Mouse (Mus musculus): ENCODE data around the gene Mapkapk2.
"Not testable (repeated sequence)": the region's sequence is repeated elsewhere in the genome, so short reads cannot be mapped to it uniquely, and the experiment has no call there.

The Mapkapk2 gene

DNA sequence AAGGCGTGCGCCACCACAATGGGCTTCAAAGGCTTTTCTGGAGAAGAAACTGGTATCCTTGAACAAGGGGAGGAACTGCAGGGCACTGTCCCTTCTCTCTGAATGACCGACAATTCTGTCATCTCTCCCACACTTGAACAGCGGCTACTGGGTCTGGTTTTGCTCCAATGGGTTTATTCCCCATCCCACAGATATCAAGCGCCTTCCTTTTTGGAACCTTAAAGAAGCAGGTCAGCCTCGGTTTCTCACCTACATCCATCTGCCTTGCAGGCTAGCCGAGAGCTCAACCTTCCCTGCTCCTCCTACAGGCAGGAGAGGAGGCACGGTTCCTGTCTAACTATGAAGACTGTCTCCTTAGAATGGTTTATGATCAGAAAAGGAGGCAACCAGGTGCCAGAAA is 48.7 kb downstream of the Mapkapk2 start:
- no peak for DNase-seq (ENCODE audit: low spot score)

DNA sequence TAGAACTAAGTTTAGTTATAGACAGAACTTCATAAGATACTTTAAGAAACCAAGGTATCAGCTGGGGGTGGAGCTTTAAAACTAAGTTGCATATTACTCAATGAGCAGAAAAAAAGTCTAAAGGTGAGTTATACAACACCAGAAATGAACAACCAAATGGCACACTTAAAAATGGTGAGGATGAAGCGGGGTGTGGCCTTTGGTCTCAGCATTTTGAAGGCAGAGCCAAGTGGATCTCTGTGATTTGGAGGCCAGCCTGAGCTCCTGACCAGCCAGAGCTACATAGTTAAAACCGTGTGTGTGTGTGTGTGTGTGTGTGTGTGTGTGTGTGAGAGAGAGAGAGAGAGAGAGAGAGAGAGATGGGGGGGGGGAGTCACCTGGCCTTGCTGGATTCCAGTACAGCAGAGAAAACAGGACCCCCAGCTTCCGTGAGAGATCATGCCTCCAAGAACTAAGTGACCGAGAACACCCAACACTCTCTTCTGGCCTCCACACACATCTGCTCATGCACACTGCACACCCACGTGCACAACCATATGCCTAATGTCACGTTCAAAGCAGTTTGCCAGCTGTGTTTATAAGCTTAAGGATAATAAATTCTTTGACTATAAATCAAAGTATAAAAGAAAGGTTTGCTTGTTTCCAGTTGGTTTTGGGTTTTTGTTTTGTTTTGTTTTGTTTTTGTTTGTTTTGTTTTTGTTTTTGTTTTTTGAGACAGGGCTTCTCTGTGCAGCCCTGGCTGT is 49.3 kb downstream of the Mapkapk2 start:
- no peak for DNase-seq (ENCODE audit: low spot score)

DNA sequence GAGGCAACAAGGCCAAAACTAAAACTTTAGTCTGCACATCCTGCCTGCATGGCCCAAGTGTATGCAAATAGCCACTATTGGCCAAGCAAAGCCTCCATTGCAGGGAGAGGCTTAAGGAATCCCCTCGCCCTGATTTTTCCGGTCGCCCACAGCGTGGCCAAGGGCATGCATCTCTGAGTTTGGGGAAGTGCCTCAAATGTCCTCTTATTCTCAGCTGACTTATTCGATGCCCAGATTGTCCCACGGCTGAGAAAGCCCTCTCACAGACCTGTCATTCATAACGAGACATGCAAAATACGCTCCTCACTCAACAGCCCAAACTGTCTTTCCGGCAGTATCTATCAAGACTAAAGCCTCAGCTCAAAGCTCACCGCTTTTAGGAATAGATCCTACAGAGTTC is 51.0 kb downstream of the Mapkapk2 start:
- DNase-seq (ENCODE audit: low spot score): no peak

DNA sequence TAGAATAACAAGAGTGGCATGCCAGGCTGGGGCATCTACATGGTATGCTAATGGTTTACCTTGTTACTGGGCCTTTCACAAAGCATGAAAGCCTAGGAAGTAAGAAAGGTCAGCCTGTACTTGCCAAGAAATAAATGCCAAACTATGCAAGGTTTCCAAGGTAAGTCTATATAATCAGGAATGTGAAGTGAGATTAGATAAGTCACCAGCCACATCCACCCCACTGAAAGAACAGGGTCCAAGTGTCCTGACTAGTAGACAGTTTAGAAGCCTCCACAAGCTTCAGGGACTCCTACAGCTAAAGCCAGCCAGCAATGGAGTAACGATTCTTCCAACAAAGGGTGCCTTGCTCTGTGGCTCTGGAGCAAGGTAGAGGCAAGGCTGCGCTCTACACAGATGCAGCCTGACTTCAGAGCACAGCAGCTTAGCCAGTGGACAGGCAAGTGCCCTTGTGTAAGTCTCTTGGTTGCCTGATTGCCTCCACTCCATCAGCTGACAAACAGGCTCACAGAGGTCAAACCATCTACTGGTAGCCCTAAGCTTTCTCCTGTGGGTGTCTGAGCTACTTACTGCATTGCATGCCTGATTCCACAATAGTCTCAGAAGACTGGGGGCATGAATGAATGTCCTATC is 51.8 kb downstream of the Mapkapk2 start:
- DNase-seq (ENCODE audit: low spot score): no peak

DNA sequence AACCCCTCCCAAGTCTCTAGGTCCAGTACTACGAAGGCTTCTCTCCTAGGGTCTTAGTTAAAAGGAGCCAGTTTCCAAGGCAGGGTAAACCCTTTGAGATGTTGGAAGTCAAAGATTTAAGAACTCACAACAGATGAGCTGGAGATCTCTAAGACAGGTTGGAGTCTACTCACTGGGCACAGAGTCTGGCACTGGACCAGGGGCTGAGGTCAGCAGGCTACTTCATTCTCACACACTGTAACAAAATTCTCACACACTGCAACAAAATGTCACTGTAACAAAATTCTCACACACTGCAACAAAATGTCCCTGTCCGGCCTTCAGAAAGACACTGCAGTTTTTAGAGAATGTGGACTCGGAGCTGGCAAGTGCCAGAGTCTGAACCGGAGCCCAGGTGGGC is 54.0 kb downstream of the Mapkapk2 start:
- DNase-seq (ENCODE audit: low spot score): no peak

DNA sequence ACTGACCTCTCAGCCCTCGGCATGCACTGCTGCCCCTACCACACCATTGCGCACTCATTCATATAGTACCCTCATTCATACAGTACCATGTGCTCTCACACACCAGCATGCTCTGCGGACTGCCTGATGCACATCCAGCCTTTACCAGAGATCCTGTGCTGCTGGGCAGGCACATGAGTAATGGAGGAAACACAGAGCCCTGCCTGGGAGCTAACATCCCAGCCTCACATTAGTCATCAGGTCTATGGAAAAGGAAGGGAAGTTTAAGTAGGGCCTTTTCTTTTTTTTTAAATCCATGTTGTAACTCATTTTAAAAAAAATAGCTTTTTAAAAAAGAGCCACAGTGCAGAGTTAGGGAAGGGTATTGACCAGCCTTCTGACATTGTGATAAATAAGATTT is 54.9 kb downstream of the Mapkapk2 start:
- no peak for DNase-seq (ENCODE audit: low spot score)

DNA sequence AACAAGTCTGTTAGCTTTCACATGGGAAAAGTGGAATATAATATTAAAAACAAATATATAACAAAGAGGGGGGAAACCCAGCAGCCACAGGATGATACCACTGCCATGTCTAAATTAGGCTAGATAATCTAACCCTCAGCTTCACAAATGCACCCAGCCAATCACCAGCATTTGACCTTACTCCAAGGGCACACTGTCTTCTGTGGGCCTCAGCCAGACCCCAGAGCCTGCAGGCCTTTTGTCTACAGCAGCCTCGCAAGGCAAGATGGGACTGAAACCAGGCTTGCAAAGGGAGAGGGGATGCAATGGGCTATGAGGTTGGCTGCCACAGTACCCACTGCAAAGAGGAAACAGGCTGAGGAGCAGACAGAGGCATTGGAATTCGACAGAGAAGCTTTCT is 55.4 kb downstream of the Mapkapk2 start:
- no peak for DNase-seq (ENCODE audit: low spot score)

DNA sequence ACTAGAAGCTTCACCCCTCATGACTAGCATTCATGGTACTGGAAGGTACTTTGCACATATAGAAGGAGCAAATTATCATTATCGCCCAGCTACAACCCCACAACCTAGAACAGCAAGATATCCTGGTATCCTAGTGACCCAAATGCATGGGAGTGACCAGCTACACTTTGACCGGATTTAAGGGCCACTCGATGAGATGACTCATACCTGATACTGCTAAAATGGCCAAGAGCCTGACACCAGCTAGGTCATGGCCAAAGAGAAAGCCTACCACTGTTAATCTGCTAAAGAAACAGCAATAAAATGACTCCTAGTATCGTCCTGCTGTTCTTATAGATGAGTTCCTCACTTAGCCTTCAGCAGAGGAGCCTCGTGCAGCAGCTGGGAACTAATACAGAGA is 58.1 kb downstream of the Mapkapk2 start:
- no peak for DNase-seq (ENCODE audit: low spot score)

DNA sequence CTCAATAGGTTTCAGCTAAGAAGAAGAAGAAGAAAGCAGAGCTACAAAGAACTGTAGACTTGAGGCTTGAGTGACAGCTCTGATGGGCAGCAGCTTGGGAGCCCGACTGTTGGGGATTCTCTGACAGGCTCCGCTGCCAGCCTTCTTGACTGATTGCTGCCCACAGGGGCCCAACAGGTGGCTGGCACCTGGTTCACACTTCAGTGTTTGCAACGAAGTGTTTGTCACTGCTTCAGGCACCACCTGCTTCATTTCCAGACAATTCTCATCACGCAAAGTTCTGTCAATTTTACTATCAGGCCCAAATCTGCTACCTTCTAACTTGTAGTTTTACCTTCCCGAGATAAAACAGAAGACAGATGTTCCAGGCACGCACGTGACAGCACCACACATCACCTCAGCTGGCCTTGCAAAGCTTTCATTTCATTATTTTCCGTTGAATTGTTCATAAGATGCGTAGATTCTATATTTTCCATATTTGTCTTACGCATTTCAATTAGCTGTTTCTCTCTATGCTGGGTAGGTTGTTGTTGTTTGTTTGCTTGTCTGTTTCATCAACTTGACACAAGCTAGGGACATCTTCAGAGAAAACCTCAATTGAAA is 59.1 kb downstream of the Mapkapk2 start:
- no peak for DNase-seq (ENCODE audit: low spot score)

DNA sequence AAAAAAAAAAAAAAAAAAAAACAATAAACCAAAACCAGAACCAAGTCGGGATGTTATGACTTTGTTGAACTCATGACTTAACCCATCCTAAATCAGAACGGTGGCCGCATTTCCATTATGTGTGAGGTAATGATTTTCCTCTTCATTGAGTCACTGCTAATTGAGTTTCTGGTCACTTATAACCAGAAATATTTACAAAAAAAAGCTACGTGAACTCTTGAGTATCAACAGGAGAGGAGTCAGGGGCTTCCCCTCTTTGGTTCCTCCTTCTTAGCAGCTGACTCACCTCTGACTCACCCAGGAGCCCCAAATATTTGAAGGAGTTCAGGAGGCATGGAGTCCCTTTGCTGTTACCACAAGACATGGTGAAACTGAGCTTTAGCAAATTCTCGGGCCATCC is 59.6 kb downstream of the Mapkapk2 start:
- no peak for DNase-seq (ENCODE audit: low spot score)

DNA sequence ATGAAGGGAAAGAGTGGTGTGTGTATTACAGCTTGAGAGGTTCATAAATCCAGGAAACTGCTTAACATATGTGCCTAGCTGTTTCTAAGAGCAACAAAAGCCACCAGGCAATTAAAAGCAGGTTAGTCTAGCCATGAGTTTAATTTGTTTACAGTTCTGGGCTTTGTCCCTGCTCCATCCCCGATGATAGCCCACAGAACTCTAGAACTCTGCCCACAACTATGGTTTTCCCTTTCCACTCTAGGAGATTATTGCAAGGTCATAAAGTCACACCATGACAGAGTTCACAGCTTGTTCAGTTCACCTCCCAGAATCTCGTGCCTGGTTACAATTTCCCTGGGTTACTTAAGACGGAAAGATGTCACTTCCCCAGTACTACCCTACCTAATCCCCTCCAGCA is 66.4 kb downstream of the Mapkapk2 start:
- no peak for DNase-seq (ENCODE audit: low spot score)

DNA sequence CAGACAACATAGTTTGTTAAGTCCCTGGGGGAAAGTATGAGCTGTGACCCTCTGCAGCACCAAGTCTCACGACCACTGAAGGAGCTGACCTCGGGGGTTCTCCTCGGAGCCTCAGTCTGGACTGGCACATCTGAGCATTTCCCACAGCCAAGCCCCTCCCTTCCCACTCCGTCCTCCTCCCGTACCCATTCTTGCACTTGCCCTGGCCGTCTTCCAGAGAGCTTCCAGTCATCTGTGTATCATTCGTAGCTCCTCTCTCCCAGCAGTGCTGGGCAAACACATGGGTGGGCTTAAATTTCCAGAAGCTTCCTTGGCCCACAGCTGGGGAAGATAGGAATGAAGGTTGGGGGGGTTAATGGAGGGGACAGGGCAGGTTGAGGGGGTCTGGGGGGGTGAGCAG is 67.4 kb downstream of the Mapkapk2 start:
- DNase-seq (ENCODE audit: low spot score): no peak

DNA sequence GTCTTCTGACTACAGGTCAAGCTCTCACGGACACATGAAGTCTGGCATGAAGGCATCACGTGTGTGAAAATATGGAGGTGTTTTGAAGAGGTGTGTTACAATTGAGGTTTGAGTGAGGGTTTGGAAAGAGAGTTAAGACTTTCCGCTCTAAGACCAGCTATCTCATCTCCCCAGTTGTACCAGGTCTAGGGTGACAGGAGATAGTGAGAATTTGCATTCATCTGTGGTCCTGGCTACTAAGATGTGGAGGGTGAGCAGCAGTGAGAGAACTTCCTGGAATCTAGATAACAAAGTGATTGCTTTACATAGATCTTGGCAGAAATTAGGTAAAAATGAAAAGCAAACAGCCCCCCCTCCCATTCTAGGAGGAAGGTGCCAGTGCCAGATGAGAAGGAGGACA is 68.4 kb downstream of the Mapkapk2 start:
- DNase-seq (ENCODE audit: low spot score): no peak

DNA sequence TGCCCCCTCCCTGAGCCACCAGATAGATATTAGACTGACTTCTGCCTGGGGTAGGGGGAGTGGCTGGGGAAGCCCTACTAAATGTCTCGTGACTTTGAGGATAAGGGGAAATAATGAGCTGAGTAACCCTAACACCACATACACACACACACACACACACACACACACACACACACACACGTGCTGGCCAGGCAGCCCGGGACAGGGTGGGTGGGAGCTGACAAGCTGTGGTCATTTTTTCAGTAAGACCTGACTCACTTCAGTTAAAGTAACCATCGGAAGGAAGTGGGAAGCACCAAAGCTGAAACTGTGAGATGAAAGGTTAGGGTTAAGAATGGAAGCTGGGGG is 71.8 kb downstream of the Mapkapk2 start:
- no peak for DNase-seq (ENCODE audit: low spot score)

DNA sequence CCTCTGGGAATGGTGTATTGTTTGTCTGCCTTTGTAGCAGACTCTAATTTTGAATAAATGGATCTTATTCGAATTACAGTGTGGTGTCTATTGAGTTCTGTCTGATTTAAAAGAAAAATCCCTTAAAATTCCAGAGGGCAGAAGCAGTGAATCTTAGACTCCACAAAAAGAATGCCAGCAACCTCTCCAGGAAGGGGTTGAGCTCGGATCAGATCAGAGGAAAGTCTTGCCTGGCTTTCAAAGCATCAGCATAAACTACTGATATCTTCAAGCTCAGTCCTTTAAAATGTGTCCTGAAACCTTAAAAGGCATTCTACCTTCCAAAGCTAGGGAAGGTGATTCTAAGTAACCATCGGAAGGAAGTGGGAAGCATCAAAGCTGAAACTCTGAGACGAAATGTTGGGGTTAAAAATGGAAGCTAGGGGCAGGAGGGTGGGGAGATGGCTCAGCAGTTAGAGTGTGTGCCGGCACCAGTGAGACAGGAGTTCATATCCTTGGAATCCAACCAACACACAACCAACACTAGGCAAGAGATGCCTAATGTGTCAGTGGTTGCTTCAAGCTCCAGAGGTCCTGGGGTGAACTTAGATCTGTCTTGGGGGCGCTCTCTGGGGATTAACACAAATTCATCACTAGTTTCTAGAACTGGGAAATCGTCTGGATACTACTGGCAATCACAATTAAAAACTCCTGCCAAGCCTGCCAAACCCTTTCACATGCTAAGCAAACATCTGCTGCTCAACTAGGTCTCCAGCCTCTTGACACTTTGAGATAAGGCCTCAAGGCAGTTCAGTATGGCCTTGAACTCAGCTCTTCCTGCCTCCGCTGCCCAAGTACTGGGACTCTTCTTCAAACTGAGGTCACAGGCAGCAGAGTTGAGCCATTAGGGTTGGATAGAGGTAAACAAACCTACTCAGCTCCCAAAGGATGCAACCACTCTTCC is 72.5 kb downstream of the Mapkapk2 start:
- DNase-seq (ENCODE audit: low spot score): no peak

DNA sequence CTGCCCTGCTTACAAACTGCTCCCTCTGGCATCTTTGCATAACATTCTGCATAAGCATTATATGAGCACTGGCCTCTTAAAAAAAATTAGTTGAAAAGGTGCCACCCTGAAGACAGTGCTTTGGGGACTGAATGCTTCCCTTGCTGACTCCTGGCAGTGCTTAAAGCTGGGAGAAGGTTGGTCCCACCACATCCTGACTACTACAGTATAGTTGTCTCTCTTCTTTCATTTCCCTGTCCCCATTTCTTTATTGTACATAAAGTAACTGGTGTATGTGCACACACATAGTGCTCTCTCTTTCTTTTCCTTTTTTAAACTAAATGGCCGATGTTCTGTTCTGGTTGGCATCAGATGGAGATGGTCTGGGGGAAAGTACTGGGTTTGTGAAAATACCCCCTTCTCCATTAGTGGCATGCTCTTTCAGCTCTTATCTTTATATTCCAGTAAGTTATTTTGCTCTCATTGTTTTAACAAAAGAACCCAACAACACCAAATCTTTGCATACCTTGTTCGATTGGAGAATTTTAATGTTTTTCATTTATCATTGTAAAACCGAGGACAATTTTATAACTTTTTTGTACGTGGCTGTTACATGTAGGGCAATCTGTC is 74.3 kb downstream of the Mapkapk2 start:
- DNase-seq (ENCODE audit: low spot score): not testable (repeated sequence)

DNA sequence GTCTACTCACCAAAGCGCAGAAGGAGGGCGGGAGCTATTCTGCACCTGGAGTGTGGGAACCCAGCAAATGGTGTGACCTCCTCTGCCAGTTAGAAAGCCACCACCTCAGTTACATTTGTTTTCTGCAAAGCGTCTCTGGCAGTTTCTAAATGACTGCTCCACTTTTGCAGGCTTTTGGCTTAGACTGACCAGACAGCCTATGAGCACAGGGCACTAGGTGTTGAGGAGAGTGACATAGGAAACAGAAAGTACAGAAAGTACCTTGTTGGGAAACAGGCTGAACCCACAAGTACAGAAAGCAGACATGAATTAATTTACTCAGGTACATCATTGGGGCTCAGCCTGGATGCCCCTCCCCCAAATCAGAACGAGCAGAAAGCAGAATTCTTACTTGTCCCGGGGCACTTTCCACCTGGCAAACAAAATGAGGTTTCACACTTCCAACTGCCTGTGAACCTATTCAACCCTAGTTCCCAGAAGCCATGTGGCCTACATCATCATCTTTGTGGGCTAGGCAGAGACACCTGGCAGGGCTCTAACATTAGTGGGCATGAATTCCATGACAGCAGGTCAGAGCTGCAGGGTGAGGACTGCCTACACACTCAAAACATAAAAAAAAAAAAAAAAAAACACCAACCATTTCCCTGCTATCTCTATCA is 74.9 kb downstream of the Mapkapk2 start:
- no peak for DNase-seq (ENCODE audit: low spot score)

DNA sequence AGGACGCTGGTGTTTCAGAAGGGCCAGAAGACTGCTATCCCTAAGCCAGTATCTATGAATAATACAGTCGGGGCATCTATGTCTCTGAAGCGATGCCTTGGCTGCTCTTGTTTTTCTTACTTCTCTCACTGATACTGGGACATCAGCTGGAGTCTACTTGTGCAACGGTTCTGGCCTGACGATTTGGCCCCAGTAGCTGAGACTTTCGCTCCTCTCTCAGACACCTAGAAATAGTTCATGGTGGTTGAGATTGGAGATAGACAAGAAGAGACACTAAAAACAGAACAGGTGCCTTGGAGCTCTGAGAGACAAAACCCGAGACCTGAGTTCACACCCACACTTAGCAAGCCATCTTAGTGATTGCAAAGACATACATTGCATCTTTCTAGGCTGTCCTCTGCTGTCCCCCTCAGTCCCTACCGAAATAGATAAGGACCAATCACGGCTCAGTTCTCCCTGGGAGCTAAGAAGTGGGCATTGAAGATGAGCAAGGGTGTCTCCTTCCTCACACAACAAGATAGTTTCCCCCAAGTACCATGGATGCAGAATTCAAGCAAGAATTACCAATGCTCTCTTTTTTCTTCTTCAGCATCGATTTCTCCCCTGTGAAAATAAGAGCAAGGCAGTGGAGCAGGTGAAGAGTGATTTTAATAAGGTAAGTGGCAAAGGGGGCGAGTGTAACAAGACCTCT is 75.6 kb downstream of the Mapkapk2 start:
- no peak for DNase-seq (ENCODE audit: low spot score)

DNA sequence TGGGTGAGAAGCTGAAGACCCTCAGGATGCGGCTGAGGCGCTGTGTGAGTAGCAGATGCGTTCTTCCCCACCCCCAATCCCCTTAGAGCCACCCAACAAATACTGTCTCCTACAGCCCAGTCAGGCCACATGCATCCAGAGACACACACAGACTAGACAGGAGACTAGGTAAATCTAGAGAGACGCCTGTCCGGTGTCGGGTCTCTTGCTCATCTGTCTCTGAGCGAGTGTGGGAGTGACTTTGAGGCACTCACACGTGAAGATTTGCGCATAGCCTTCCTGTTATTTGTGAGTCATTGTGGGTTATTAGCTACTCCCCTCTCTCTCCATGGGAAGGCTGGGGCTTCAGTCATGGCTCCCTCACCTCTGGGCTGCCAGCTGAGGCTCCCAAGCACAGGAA is 76.2 kb downstream of the Mapkapk2 start:
- DNase-seq (ENCODE audit: low spot score): no peak

DNA sequence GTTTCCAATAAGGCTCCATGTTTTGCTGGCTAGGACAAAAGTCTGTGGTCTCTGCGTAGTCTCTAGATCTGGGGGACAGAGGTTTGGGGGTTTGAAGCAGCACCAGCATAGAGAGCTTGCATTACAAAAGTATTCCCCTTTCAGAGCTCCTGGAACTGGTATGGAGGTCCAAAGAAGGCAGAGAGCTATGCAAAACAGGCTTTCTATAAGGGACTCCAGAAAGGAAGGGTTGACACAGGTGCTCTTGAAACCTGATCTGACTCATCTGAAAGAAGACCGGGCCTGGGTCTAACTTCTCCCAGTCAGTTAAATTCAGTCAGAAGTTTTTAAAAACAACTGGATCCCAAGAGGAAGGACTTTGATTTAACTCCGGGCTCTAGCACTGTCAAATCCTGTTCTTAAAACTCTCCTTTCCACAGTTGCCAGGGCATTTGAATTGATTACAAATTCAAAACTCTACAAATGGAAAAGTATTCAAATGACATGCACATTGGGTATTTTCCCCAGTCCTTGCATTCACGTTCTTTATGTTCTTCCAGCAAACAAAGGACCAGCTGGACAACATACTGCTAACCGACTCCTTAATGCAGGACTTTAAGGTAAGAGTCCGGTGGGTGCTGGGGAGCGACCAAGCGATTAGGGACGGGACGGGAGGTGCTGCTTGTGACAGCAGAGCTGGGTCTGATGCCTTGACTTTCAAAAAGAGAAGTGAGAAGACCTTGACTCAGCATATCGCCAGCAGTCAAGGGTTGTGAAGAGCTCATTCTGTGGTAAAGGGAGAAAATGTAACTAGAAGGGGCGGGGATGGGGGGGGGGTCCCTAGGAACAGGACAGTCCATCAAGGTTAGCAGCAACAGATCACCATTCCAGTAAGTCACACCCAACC is 77.0 kb downstream of the Mapkapk2 start:
- no peak for DNase-seq (ENCODE audit: low spot score)
